Mouse (Mus musculus) embryonic stem cell, embryonic (primary cell): ENCODE results near the gene AI854703.

Experiments used
- CTCF ChIA-PET, 4 experiments: fragments of 300-600 bp in 2 of 4; fragments of 350-600 bp in 2 of 4; sonication (Branson Sonifier 250); formaldehyde crosslinking; loops; one replicate each; lab custom pipeline; 2022; ENCODE audit warnings: inconsistent platforms in 2 of 4; lab: Charles Lee
- POLR2A ChIA-PET, 4 experiments: fragments of 300-600 bp in 2 of 4; fragments of 350-600 bp in 2 of 4; sonication (Branson Sonifier 250); formaldehyde crosslinking; loops; one replicate each; lab custom pipeline; 2022; ENCODE audit warnings: antibody characterized with exemption in 4 of 4, inconsistent platforms in 1 of 4; lab: Charles Lee

The AI854703 gene

DNA sequence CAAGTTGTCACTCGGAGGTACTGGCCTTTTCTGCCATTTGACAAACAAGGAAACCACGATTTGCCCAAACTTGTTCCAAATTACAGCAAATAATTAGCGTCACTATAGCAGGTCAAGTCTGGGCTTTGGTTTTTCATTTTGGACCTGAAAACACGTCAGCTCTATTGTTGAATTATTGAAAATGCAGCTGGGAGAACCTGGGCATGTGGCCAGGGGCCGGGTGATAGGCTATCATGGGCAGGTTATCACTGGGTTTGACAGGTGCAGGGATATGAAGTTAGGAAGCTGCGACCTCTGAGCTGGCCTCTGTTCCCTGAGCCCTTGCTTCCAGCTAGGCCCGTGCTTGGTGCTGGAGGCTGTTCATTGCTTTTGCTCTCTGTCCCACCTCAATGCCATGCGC is 4.3 kb downstream of the AI854703 start:
- POLR2A ChIA-PET, result no interaction called here
- CTCF ChIA-PET, result interaction anchor here in 1 of 4 experiments (1.8 kb wide), 1 partner anchor 15 kb away, joined by 5 read pairs; no protein-coding TSS in a partner anchor

GRCm38 (mm10) chr6:48635105-48635504 is 8.5 kb downstream of the AI854703 start:
- ChIA-PET POLR2A (interaction anchor here in 1 of 4 experiments (0.7 kb wide), 1 partner anchor 147 kb away, joined by 3 read pairs; no protein-coding TSS in a partner anchor), CTCF (interaction anchor here in 1 of 4 experiments (2.6 kb wide), 1 partner anchor 11 kb away, joined by 8 read pairs; no protein-coding TSS in a partner anchor)

GRCm38 (mm10) chr6:48636515-48636914 is 10.0 kb downstream of the AI854703 start:
- ChIA-PET POLR2A (no interaction called here), CTCF (interaction anchor here in 2 of 4 experiments (2.5 to 2.6 kb wide), 2 partner anchors 9 to 10 kb away, joined by 8 to 16 read pairs; partner anchors contain the start of gene Gimap8 (in 1 of the 2))

- ChIA-PET CTCF (interaction anchor here in 2 of 4 experiments (2.5 to 2.6 kb wide), 2 partner anchors 8 kb away, joined by 8 to 16 read pairs; partner anchors contain the start of gene Gimap8 (in 1 of the 2)), POLR2A (interaction anchor here in 1 of 4 experiments (1.3 kb wide), 1 partner anchor 11 kb away, joined by 3 read pairs; the partner anchor contains the start of gene AI854703)
These were observed 11.4 kb downstream of the AI854703 start for GRCm38 (mm10) chr6:48637811-48638500.

DNA sequence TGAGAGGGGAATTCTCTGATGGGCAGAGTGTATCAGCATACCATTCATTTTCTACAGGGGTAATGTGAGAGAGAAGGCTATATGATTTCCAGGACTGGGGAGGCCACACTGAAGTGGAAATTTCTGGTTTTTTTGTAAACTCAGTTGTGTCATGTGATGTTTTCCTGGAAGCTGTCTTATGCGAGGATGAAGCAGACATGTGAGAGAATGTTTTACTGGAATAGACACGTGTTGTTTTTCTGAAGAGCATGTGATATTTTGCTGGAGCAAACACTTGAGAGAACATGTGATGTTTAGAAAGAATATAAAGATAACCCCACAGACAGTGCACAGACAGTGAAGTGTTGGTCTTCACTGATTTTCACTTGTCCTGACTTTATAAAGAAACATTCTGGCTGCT is 12.0 kb downstream of the AI854703 start:
- POLR2A ChIA-PET, result interaction anchor here in 1 of 4 experiments (1.3 kb wide), 1 partner anchor 12 kb away, joined by 3 read pairs; the partner anchor contains the start of gene AI854703
- CTCF ChIA-PET, result no interaction called here

- ChIA-PET POLR2A (no interaction called here), CTCF (interaction anchor here in 1 of 4 experiments (1.2 kb wide), 1 partner anchor 314 kb away, joined by 3 read pairs; no protein-coding TSS in a partner anchor)
These were observed 14.8 kb downstream of the AI854703 start for GRCm38 (mm10) chr6:48641391-48641790.

GRCm38 (mm10) chr6:48642764-48643292 is 16.3 kb downstream of the AI854703 start:
- ChIA-PET CTCF (interaction anchor here in 3 of 4 experiments (0.6 to 0.7 kb wide), 3 partner anchors 172 to 352 kb away, joined by 3 to 6 read pairs (median 3); no protein-coding TSS in a partner anchor), POLR2A (interaction anchor here in 2 of 4 experiments (0.8 to 1.4 kb wide), 2 partner anchors 101 to 115 kb away, joined by 3 to 6 read pairs; no protein-coding TSS in a partner anchor)

- CTCF ChIA-PET, result interaction anchor here (0.6 to 3.4 kb wide), 71 partner anchors 9 to 1504 kb away, joined by 3 to 50 read pairs (median 4); partner anchors contain the start of genes Gimap3 (in 3 of the 4), Zfp775 (in 2 of the 4), Gimap5 (in 1 of the 4) and Tmem176a (in 1 of the 4)
- POLR2A ChIA-PET, result interaction anchor here in 2 of 4 experiments (0.6 to 1.6 kb wide), 4 partner anchors 19 to 538 kb away, joined by 3 to 4 read pairs (median 3); partner anchors contain the start of gene AI854703 (in 1 of the 2)
These were observed 19.2 kb downstream of the AI854703 start for GRCm38 (mm10) chr6:48645660-48646308.

- POLR2A ChIA-PET, result interaction anchor here in 1 of 4 experiments (0.6 to 1.6 kb wide), 4 partner anchors 124 to 563 kb away, joined by 3 to 4 read pairs (median 4); partner anchors contain the start of gene Gimap3
- CTCF ChIA-PET, result interaction anchor here (0.6 to 3.4 kb wide), 64 partner anchors 9 to 1504 kb away, joined by 3 to 50 read pairs (median 4); partner anchors contain the start of genes Gimap3 (in 2 of the 4) and Gimap5 (in 1 of the 4)
These were observed 19.7 kb downstream of the AI854703 start for GRCm38 (mm10) chr6:48646309-48646690.

GRCm38 (mm10) chr6:48646995-48647394 is 20.4 kb downstream of the AI854703 start, which contains the start of gene Gimap8:
Gene Gimap8, plus strand, starts transcription at chr6:48647234.
- CTCF ChIA-PET, result interaction anchor here (0.6 to 3.4 kb wide), 39 partner anchors 9 to 1234 kb away, joined by 3 to 50 read pairs (median 4); partner anchors contain the start of genes Gimap3 (in 2 of the 4) and Atp6v0e2 (in 1 of the 4)
- POLR2A ChIA-PET, result interaction anchor here in 2 of 4 experiments (0.6 to 1.3 kb wide), 5 partner anchors 18 to 622 kb away, joined by 3 to 7 read pairs (median 4); partner anchors contain the start of gene Gimap3 (in 1 of the 2)

DNA sequence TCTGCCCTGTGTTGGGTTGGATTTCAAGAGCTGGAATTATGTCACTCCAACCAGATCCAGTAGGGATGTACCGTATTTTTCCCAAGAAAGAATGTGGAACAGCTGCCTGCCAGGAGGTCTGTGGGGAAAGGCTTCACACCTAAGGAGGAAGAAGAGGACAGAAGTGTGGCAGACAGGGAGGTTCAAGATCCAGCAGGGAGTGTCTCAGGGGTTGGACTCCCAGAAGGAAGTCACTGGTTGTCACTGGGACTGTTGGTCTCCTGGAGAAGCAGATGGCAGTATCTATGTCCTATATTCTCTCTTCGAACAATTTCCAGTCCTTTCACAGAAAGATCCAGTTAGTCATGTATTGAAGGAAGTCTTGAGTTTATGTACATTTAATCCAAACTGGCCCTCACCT is 21.0 kb downstream of the AI854703 start:
- ChIA-PET CTCF (interaction anchor here (0.8 to 3.4 kb wide), 24 partner anchors 8 to 233 kb away, joined by 3 to 50 read pairs (median 4); partner anchors contain the start of genes Gimap3 (in 2 of the 4) and Atp6v0e2 (in 1 of the 4)), POLR2A (interaction anchor here in 1 of 4 experiments (0.8 kb wide), 1 partner anchor 623 kb away, joined by 7 read pairs; no protein-coding TSS in a partner anchor)

DNA sequence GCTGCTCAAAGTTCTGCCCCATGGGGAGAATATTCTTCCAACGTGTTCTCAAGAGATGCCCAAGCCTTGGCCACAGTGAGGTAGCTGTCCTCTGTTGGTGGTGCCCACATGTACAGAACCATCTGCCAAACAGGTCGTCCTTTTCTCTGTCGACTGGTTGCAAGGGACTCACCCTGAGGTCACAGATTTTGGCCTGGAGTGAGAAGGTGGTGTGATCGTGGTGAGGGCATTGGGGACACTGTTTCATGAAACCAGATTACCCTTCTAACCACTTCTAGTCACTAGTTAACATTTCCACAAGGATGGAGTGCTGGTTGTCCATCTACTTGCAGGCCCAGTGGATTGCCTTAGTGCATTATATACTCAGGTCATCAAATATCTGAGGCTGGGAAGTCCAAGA is 22.2 kb downstream of the AI854703 start:
- CTCF ChIA-PET, result no interaction called here
- POLR2A ChIA-PET, result no interaction called here

DNA sequence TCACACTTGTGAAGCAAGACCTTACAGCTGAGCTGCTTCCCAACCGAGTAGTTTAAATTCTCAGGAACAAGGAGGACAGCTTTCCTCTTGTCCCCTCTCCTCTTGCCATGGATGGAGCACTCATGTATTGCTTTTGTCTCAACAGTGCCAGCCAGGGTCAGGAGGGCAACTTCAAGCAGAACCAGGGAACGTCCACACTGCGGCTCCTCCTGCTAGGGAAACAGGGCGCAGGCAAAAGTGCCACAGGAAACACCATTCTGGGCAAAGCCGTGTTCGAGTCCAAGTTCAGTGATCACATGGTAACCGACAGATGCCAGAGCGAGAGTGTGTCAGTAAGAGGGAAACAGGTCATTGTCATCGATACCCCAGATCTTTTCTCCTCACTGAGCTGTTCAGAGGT is 23.5 kb downstream of the AI854703 start:
- POLR2A ChIA-PET, result interaction anchor here in 1 of 4 experiments (0.6 kb wide), 1 partner anchor 228 kb away, joined by 8 read pairs; no protein-coding TSS in a partner anchor
- CTCF ChIA-PET, result interaction anchor here in 3 of 4 experiments (0.5 to 1.0 kb wide), 3 partner anchors 35 to 122 kb away, joined by 3 to 7 read pairs (median 4); no protein-coding TSS in a partner anchor

DNA sequence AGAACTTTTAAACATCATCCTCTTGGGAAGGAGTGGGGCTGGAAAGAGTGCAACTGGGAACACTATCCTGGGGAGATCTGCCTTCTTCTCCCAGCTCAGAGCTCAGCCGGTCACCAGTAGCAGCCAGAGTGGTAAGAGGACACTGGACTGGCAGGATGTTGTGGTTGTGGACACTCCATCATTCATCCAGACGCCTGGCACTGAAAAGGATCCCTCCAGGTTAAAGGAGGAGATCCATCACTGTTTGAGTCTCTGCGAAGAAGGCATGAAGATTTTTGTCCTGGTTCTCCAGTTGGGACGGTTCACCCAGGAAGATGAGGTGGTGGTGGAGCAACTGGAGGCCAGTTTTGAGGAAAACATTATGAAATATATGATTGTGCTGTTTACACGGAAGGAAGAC is 32.2 kb downstream of the AI854703 start:
- ChIA-PET CTCF (interaction anchor here in 2 of 4 experiments (0.5 to 1.0 kb wide), 2 partner anchors 156 to 616 kb away, joined by 5 to 6 read pairs; no protein-coding TSS in a partner anchor), POLR2A (no interaction called here)

- ChIA-PET POLR2A (interaction anchor here in 1 of 4 experiments (1.0 kb wide), 1 partner anchor 10 kb away, joined by 5 read pairs; no protein-coding TSS in a partner anchor), CTCF (no interaction called here)
These were observed 38.2 kb downstream of the AI854703 start for GRCm38 (mm10) chr6:48664750-48665149.

GRCm38 (mm10) chr6:48665471-48665870 is 38.9 kb downstream of the AI854703 start:
- CTCF ChIA-PET, result interaction anchor here in 1 of 4 experiments (0.6 to 0.8 kb wide), 2 partner anchors 19 to 160 kb away, joined by 3 to 7 read pairs; no protein-coding TSS in a partner anchor
- POLR2A ChIA-PET, result interaction anchor here in 1 of 4 experiments (1.0 kb wide), 1 partner anchor 10 kb away, joined by 5 read pairs; no protein-coding TSS in a partner anchor

DNA sequence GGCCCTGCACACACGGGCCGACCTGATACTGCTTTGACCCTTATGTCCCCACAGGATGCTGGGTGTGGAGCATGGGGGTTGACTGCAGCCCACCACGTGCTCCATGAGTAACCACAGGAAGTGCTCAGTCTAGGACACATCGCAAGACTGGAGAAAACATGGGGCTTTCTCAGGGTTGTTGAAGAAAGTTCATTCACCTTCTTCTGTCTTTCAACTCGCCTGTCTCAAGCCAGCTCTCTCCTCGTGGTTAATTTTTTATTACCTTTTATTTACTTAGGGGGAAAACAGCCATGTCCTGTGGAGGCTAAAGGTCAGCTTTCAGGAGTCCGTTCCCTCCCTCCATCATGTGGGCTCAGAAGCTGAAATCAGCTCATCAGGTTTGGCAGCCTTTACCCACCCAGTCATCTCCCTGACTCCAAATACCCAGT is 39.6 kb downstream of the AI854703 start:
- ChIA-PET POLR2A (interaction anchor here in 1 of 4 experiments (0.5 kb wide), 1 partner anchor 582 kb away, joined by 3 read pairs; no protein-coding TSS in a partner anchor), CTCF (interaction anchor here in 2 of 4 experiments (0.6 to 0.8 kb wide), 2 partner anchors 20 to 29 kb away, joined by 3 read pairs; no protein-coding TSS in a partner anchor)
